Mouse (Mus musculus): Measurements from ENCODE around the gene Zfp184.

DNA sequence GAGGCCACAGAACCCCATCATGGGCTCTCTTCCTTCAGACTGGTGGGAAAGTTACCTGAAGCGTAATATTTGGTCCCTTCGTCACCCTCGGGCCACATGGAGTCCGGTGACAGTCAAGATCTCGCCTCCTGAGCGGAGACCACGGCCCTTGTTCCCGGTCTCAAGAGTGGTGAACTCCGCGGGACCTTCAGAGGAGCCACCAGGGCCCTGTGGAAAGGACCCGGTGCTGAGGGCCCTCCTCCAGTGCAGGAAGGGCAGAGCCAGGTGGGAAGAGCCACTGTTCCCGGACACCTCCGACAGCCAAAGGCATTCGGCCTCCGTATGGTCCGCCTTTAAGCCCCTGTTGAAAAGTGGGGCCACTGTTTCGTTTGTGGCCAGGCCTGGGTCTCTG is 36.9 kb downstream of the Zfp184 start:
- no peak for TF ChIP-seq CTCF (IDR thresholded peaks at IDR 0.05; ENCODE audit: low read depth)
- no peak for TF ChIP-seq EP300 (optimal IDR thresholded peaks at IDR 0.05)

Data from stomach, postnatal 0 days (tissue).